Comparison of ENCODE assay signal across 35 mouse cellular contexts in the genomic region with DNA sequence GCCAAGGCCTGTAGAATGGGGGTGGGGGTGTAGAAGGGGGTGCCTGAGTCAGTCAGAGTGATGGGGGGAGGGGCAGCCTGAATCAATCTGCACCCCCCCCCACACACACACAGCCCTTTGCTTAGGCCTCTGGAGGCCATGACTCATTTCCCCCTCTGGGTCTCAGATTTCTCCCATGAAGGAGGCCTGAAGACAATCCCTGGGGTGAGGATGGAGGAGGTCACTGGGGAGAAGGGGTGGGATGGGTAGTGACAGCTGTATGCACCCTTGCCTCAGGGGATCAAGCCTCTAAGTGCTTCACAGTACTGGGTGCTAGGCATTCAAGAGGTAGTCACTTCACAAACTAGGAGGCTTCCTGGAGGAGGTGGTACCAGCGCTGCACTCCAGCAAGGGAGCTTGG. TPM values are rescaled to one million over a fixed set of nuclear protein-coding genes. Genes with fewer than 3 reads are reported as not detected.
DNase-seq lines count a peak whose midpoint lies in the region; ATAC-seq and TF ChIP-seq lines count a peak whose summit lies in the region.
"Had no signal": no experiment of that assay in that cellular context is flagged by ENCODE, and none has a peak within 500 bp of the region (broad histone marks: within the 10 kb centered on the region; RNA-seq: fewer than 3 reads in every experiment).

No protein-coding gene starts in this region.

- ATAC-seq in hindbrain, postnatal 0 days: 0 out of 2 replicates have a peak, but pooled peaks have one; percentile 10
- ATAC-seq in hindbrain, embryonic 12.5 days (ENCODE audit: low FRiP score): no peak
- ATAC-seq: forebrain, embryonic 14.5 days; hindbrain, embryonic 16.5 days; intestine, embryonic 16.5 days; midbrain, embryonic 15.5 days had no signal

- H3ac ChIP-seq in C2C12 (ENCODE audit: control insufficient read depth, insufficient read length, low read depth) (no peak overlapping the region), myocyte (ENCODE audit: control insufficient read depth, insufficient read length) (no peak overlapping the region)

- H3K4me3 ChIP-seq in hindbrain, postnatal 0 days (ENCODE audit: low read length): no peak overlapping the region
- H3K4me3 ChIP-seq in hindbrain, embryonic 12.5 days: no peak overlapping the region
- H3K4me3 ChIP-seq in C2C12 (ENCODE audit: insufficient read depth, poor library complexity, severe bottlenecking) (no peak overlapping the region), myocyte (no peak overlapping the region)
- H3K4me3 ChIP-seq: embryonic facial prominence, embryonic 12.5 days; heart, adult 2 months; heart, embryonic 12.5 days; hindbrain, embryonic 10.5 days; liver, embryonic 15.5 days; lung, embryonic 15.5 days; midbrain, embryonic 10.5 days; midbrain, embryonic 15.5 days; neural tube, embryonic 13.5 days had no signal

- no peak overlapping the region for H3K27ac ChIP-seq in hindbrain, postnatal 0 days
- H3K27ac ChIP-seq in hindbrain, embryonic 12.5 days: no peak overlapping the region
- H3K27ac ChIP-seq: embryonic facial prominence, embryonic 12.5 days; heart, adult 2 months; hindbrain, embryonic 10.5 days; liver, embryonic 15.5 days; lung, embryonic 15.5 days; midbrain, embryonic 10.5 days; midbrain, embryonic 15.5 days; neural tube, embryonic 13.5 days had no signal

- H3K9ac ChIP-seq in hindbrain, postnatal 0 days (replicated peaks; ENCODE audit: low read length): no peak overlapping the region
- no peak overlapping the region for H3K9ac ChIP-seq in hindbrain, embryonic 12.5 days
- H3K9ac ChIP-seq: embryonic facial prominence, embryonic 12.5 days; heart, embryonic 12.5 days; liver, embryonic 15.5 days; lung, embryonic 15.5 days; midbrain, embryonic 15.5 days; neural tube, embryonic 13.5 days had no signal

- TF ChIP-seq CTCF in hindbrain, postnatal 0 days (IDR thresholded peaks at IDR 0.05; ENCODE audit: low read depth): no peak
- no peak for TF ChIP-seq CTCF in C2C12 (IDR thresholded peaks at IDR 0.05; ENCODE audit: control insufficient read depth, insufficient read depth, insufficient read length)

- H3K4me1 ChIP-seq in hindbrain, postnatal 0 days (ENCODE audit: insufficient read depth, low read length): no peaks in the 10 kb centered on the region
- H3K4me1 ChIP-seq in hindbrain, embryonic 12.5 days: no peaks in the 10 kb centered on the region
- H3K4me1 ChIP-seq: lung, embryonic 15.5 days; midbrain, embryonic 10.5 days; midbrain, embryonic 15.5 days; neural tube, embryonic 13.5 days had no signal

- no peaks in the 10 kb centered on the region for H3K36me3 ChIP-seq in hindbrain, postnatal 0 days (ENCODE audit: insufficient read depth, low read length)
- H3K36me3 ChIP-seq in hindbrain, embryonic 12.5 days: no peaks in the 10 kb centered on the region
- H3K36me3 ChIP-seq in C2C12 (ENCODE audit: control insufficient read depth, insufficient read depth) (no peaks in the 10 kb centered on the region), myocyte (ENCODE audit: control insufficient read depth, insufficient read depth) (no peaks in the 10 kb centered on the region)
- H3K36me3 ChIP-seq: embryonic facial prominence, embryonic 12.5 days; heart, embryonic 12.5 days; hindbrain, embryonic 10.5 days; liver, embryonic 15.5 days; lung, embryonic 15.5 days; midbrain, embryonic 10.5 days; midbrain, embryonic 15.5 days; neural tube, embryonic 13.5 days had no signal

- no peaks in the 10 kb centered on the region for H3K27me3 ChIP-seq in hindbrain, postnatal 0 days (ENCODE audit: insufficient read depth, low read length)
- H3K27me3 ChIP-seq in hindbrain, embryonic 12.5 days: no peaks in the 10 kb centered on the region
- H3K27me3 ChIP-seq in C2C12 (ENCODE audit: control insufficient read depth, insufficient read depth, insufficient read length) (no peaks in the 10 kb centered on the region), myocyte (ENCODE audit: control insufficient read depth, insufficient read depth, insufficient read length) (no peaks in the 10 kb centered on the region)
- H3K27me3 ChIP-seq: embryonic facial prominence, embryonic 12.5 days; heart, embryonic 12.5 days; liver, embryonic 15.5 days; lung, embryonic 15.5 days; midbrain, embryonic 15.5 days; neural tube, embryonic 13.5 days had no signal

- TF ChIP-seq POLR2A in myocyte (IDR thresholded peaks at IDR 0.05; ENCODE audit: insufficient read length, low read depth): no peak

- H3K9me3 ChIP-seq in hindbrain, postnatal 0 days (ENCODE audit: low read length): no peaks in the 10 kb centered on the region
- H3K9me3 ChIP-seq in hindbrain, embryonic 12.5 days (replicated peaks): no peaks in the 10 kb centered on the region
- H3K9me3 ChIP-seq: embryonic facial prominence, embryonic 12.5 days; heart, embryonic 12.5 days; hindbrain, embryonic 10.5 days; liver, embryonic 15.5 days; lung, embryonic 15.5 days; midbrain, embryonic 10.5 days; midbrain, embryonic 15.5 days; neural tube, embryonic 13.5 days had no signal

- no peak for DNase-seq in hindbrain, postnatal 0 days (ENCODE audit: low spot score)
- peak; percentile 56 for DNase-seq in 3134 (ENCODE audit: extremely low read depth, insufficient read length, low spot score)
- no peak for DNase-seq in embryo, embryonic 10 days (ENCODE audit: low spot score)
- no peak for DNase-seq in cerebellum, adult 11 months
- DNase-seq: adrenal gland, postnatal 10 days; cerebellum, adult 9-10 months; cerebellum, postnatal 36 days; embryo, embryonic 11 days; gastrocnemius, postnatal 36 days; heart, adult 2 months; kidney, adult 9 months; kidney, postnatal 10 days; layer of hippocampus, adult 9-11 months; liver; right cerebral cortex, postnatal 4 days had no signal

- 91% methylated on average over 1 of the region's 1 CpGs for WGBS in hindbrain, postnatal 0 days
- WGBS in hindbrain, embryonic 12.5 days: 68% methylated on average over 1 of the region's 1 CpGs

- no peak overlapping the region for H3K4me2 ChIP-seq in hindbrain, postnatal 0 days (ENCODE audit: low read depth, low read length)
- H3K4me2 ChIP-seq in hindbrain, embryonic 12.5 days (replicated peaks): no peak overlapping the region
- peak overlapping the region; percentile 61 for H3K4me2 ChIP-seq in myocyte (ENCODE audit: low read depth)
- H3K4me2 ChIP-seq: embryonic facial prominence, embryonic 12.5 days; heart, embryonic 12.5 days; liver, embryonic 15.5 days; lung, embryonic 15.5 days; midbrain, embryonic 15.5 days; neural tube, embryonic 13.5 days had no signal

- H3K79me2 ChIP-seq in C2C12 (ENCODE audit: control insufficient read depth, insufficient read depth) (no peaks in the 10 kb centered on the region), myocyte (ENCODE audit: control insufficient read depth, insufficient read depth) (no peaks in the 10 kb centered on the region)

- H3K79me3 ChIP-seq in C2C12 (ENCODE audit: low read depth): no peaks in the 10 kb centered on the region

TF ChIP-seq in C2C12, 6 proteins besides CTCF, POLR2A, EP300 and RAD21:
- TF ChIP-seq MYOG (IDR thresholded peaks at IDR 0.05; ENCODE audit: control insufficient read depth, extremely low read depth, insufficient read length): no peak
- TF ChIP-seq MAX (IDR thresholded peaks at IDR 0.05): peak; percentile 67
- TF ChIP-seq FOSL1 (IDR thresholded peaks at IDR 0.05; ENCODE audit: insufficient read depth, low read length, poor library complexity, severe bottlenecking): peak; percentile 72
- no peak for TF ChIP-seq CEBPB (IDR thresholded peaks at IDR 0.05; ENCODE audit: low read depth)
- TF ChIP-seq MYOD1 (IDR thresholded peaks at IDR 0.05; ENCODE audit: control insufficient read depth, insufficient read length, low read depth): peak; percentile 95
- TF ChIP-seq USF1 (IDR thresholded peaks at IDR 0.05; ENCODE audit: low read depth): no peak

TF ChIP-seq in myocyte, 11 proteins besides CTCF, POLR2A, EP300 and RAD21:
- TF ChIP-seq MYOD1 (IDR thresholded peaks at IDR 0.05; ENCODE audit: control insufficient read depth in 1 of 3, insufficient read length in 2 of 3, low read depth in 2 of 3): peak; percentile 71 to 94 (median 94)
- TF ChIP-seq MYOG (IDR thresholded peaks at IDR 0.05; ENCODE audit: control insufficient read depth in 1 of 3, insufficient read depth in 1 of 3, insufficient read length in 2 of 3, low read depth in 2 of 3): peak in 1 of 3 experiments; percentile 58
- no peak for TF ChIP-seq TCF12 (IDR thresholded peaks at IDR 0.05; ENCODE audit: insufficient read depth, poor library complexity, severe bottlenecking)

RNA-seq across cellular contexts. Expression of a gene that starts 12.3 kb away (rescaled TPM):
- total RNA-seq in hindbrain, postnatal 0 days (2014; rRNA removed): 8.7 and 14.3 TPM in 2 replicates
- polyA plus RNA-seq in hindbrain, postnatal 0 days (2015; fragmentation: Nextera tagmentation; extraction: Ambion mirVana): 19.4 and 19.9 TPM in 2 replicates
- 5.5 and 6.9 TPM in 2 replicates for polyA plus RNA-seq in hindbrain, embryonic 12.5 days (2016; fragmentation: Nextera tagmentation; extraction: Ambion mirVana)
- polyA plus RNA-seq in C2C12 (2012; fragmentation: generic; extraction: Trizol) (13.9 TPM), myocyte (2012; fragmentation: generic; extraction: Trizol) (4.5 TPM)

RNA-seq across cellular contexts. Expression of a gene that starts 14.8 kb away (rescaled TPM):
- not detected in 2 replicates for total RNA-seq in hindbrain, postnatal 0 days (2014; rRNA removed)
- not detected in 2 replicates for polyA plus RNA-seq in hindbrain, postnatal 0 days (2015; fragmentation: Nextera tagmentation; extraction: Ambion mirVana)
- polyA plus RNA-seq in hindbrain, embryonic 12.5 days (2016; fragmentation: Nextera tagmentation; extraction: Ambion mirVana): not detected in 2 replicates
- polyA plus RNA-seq in C2C12 (2012; fragmentation: generic; extraction: Trizol) (not detected), myocyte (2012; fragmentation: generic; extraction: Trizol) (0.01 TPM)
- total RNA-seq: gastrocnemius, postnatal 36 days; heart, adult 2 months; left cerebral cortex, postnatal 14 days had no signal
- polyA plus RNA-seq: embryonic facial prominence, embryonic 12.5 days; forebrain, embryonic 14.5 days; heart, adult 2 months; heart, embryonic 12.5 days; heart, postnatal 0 days; hindbrain, embryonic 10.5 days; hindbrain, embryonic 16.5 days; intestine, embryonic 16.5 days; limb, embryonic 11.5 days; lung, embryonic 15.5 days; midbrain, embryonic 10.5 days; midbrain, embryonic 15.5 days; neural tube, embryonic 13.5 days; stomach, embryonic 14.5 days; testis, adult 2 months had no signal

RNA-seq across cellular contexts. Expression of a gene that starts 39.3 kb away (rescaled TPM):
- 0.47 and 0.99 TPM in 2 replicates for total RNA-seq in hindbrain, postnatal 0 days (2014; rRNA removed)
- 0.89 and 1.1 TPM in 2 replicates for polyA plus RNA-seq in hindbrain, postnatal 0 days (2015; fragmentation: Nextera tagmentation; extraction: Ambion mirVana)
- polyA plus RNA-seq in hindbrain, embryonic 12.5 days (2016; fragmentation: Nextera tagmentation; extraction: Ambion mirVana): 2.4 and 2.6 TPM in 2 replicates
- polyA plus RNA-seq in C2C12 (2012; fragmentation: generic; extraction: Trizol) (not detected), myocyte (2012; fragmentation: generic; extraction: Trizol) (not detected)
- total RNA-seq: megakaryocyte progenitor cell, adult 5-6 weeks had no signal

RNA-seq across cellular contexts. Expression of a gene that starts 53.6 kb away (rescaled TPM):
- 142 and 146 TPM in 2 replicates for total RNA-seq in hindbrain, postnatal 0 days (2014; rRNA removed)
- polyA plus RNA-seq in hindbrain, postnatal 0 days (2015; fragmentation: Nextera tagmentation; extraction: Ambion mirVana): 92.3 and 94.3 TPM in 2 replicates
- polyA plus RNA-seq in hindbrain, embryonic 12.5 days (2016; fragmentation: Nextera tagmentation; extraction: Ambion mirVana): 86.0 and 86.9 TPM in 2 replicates
- polyA plus RNA-seq in C2C12 (2012; fragmentation: generic; extraction: Trizol) (25.2 TPM), myocyte (2012; fragmentation: generic; extraction: Trizol) (25.9 TPM)
